Mouse (Mus musculus): ENCODE data around the gene Sh3rf3. TPM values are rescaled to one million over a fixed set of nuclear protein-coding genes. Genes with fewer than 3 reads are reported as not detected.

The Sh3rf3 gene
- total RNA-seq, 2 experiments from 2014 or later, result 0.43 to 0.79 TPM

DNA sequence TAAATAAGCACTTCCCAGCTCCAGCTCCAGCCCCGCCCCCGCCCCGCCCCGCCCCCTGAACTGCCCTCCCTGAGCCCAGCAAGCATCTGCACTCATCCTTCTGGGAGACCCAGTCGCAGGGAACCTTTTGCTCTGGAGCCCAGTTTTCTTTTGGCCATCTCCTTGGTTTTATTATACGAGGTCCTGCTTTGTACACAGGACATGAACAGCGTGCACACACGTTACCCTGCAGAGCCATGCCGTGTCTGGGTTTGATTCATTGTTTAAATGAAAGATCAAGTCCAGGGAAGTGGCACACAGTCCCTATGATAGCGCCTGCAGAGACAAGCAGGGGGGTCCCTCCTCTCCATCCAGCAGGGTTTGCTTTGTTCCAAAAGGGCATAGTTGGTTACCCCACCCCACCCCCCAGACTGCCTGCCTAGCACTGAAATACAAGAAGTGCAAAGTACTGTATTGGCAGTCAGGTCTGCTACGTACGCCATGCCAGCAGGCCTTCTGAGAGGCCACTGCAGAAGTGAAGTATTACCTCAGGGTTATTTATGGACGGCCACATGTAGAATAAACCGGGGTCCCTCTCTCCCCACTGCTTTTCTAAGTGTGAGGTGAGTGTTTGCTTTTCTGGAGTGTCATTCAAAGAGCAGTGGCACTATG, 41.5 kb downstream of the Sh3rf3 start:
- no peak for DNase-seq

DNA sequence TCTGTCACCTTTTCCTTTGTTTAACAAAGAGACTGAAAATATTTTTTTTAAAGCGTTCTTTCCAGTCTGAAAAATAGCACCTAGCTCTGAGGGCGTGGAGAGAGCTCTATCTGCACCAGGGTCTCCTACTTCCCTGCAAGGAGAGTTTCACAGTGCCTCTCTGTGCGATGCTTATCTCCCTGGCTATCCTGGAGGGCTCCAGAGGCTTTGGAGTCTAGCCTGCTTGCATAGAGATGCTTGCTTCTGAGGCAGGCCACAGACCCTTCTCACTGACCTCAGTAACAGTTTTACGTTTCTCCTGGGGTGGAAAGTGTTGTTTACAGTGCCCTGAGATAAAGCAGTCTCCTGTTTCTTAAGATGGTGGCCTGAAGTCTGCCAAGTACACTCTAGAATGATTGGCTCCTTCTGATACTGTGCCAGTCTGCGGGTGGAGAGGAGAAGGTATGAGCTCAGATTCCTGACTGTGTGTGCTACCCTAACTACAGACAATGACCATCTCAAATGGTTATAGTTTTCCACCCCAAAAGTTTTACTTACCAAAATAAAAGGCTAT, 42.1 kb downstream of the Sh3rf3 start:
- DNase-seq, result no peak

DNA sequence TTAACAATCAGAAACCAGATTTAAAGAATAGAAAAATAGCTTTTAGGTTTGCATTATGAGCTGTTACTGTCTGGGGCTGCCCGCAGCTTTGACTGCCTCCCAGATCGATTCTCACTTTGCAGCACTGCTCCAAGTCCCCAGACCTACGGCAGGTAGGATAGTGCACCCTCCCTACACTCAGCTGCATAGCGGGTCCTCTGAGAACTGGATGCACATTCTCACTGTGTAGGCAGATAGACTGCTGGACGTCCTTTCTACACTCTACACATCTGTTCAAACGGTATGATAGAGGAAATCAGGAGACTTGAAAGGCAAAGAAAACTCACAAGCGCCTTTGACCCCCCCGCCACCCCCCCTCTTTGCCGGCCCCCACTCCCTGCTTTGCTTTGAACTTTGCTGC, 42.7 kb downstream of the Sh3rf3 start:
- no peak for DNase-seq

DNA sequence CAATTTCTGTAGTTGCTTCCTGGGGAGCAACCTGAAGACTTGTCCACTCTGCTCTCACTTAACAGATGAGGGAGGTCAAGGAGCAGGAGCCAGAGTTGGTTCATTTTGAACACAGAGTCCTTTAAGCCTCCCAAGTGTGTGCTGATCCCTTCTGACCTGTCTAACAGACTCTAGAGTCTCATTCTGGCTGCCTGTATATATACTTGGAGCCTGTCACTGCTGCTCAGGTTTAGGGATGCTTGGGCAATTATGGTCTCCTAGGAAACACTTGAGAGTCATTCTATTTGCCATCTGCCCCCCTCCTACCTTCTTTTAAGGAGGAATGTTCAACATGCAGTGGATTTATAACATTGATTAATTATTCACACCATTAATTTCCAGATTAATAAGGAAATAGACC, 43.6 kb downstream of the Sh3rf3 start:
- DNase-seq, result no peak

DNA sequence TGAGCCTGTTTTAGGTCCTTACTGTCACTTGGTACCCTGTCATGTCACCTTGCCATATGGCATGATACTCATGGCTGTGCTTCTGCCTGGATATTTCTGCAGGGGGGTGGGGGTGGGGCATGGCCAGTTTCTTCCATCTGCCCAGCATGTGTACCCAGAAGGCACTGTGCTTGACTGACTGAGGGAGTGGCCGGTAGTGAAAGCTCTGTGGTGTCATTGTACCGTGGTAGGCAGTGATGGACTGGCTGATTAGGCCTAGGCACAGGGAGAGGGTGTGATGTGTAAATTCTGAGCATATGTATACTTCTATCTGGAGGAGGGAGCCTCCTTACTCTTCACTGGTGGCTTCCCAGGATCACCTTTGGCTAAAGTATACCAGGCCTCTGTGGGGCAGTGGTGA, 51.6 kb downstream of the Sh3rf3 start:
- no peak for DNase-seq

DNA sequence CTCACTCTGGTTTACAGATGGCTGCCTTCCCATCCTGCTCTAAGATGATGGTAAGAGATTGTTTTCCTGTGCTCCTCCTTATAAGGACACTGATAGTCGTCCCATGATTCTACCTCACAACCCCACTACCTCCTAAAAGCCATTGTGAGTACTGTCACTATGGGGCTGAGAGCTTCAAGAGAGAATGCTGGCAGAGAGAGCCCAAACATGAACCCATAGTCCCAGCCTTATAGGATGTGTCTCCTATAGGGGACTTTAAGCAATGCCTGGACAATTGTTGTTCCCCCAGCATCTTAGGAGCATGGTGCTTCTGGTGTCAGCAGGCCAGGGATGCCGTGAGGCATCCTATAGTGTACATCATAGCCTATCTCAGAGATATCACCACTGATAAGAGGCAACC, 54.4 kb downstream of the Sh3rf3 start:
- no peak for DNase-seq

DNA sequence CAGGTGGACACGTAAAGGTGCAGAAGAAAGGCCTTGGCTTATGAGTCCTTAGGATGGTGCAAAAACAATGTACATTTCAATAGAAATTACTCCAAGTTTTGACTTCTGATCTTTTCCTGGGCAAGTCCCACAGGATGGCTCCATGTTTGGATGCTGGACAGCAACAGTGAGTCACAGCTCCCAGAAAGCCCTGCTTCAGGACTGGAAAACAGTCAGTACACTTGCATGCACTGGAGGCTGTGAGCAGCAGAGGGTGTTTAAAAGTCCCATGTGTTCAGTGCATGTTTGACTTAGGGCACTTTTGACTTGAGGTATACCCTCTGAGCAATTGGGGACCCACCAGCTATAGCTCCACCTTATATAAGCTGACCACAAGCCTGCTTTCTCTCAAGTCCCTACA, 56.7 kb downstream of the Sh3rf3 start:
- no peak for DNase-seq

DNA sequence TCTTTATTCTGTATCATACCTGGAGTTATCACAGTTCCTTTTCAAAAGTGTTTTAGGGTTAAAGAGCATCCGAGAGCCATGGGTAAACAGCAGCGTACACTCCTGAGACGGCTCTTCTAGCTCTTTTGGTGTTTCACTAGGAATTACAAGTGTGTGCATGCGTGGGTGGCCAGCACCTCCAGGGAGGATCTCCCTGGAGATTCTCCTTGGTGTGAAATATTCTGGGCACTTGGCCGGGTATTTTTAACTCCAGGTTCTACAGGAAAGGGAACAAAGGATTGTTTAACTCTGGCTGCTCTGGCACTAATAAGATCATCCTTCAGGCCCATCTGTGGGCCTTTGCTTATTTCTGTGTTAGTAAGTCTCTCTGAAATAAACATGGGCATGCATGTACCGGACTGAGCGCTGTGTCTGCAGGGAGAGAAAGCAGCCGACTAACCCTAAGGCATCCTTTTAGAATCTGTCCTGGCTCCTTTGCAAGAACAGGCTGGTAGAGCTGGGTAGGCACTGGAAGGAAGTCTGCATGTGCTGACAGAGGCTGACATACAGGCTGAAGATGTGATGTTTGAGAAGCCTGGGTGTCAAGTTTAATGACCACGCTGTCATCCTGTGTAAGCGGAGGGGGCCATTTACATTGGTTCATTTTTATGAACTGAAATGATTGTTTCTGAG, 58.1 kb downstream of the Sh3rf3 start:
- DNase-seq, result no peak

DNA sequence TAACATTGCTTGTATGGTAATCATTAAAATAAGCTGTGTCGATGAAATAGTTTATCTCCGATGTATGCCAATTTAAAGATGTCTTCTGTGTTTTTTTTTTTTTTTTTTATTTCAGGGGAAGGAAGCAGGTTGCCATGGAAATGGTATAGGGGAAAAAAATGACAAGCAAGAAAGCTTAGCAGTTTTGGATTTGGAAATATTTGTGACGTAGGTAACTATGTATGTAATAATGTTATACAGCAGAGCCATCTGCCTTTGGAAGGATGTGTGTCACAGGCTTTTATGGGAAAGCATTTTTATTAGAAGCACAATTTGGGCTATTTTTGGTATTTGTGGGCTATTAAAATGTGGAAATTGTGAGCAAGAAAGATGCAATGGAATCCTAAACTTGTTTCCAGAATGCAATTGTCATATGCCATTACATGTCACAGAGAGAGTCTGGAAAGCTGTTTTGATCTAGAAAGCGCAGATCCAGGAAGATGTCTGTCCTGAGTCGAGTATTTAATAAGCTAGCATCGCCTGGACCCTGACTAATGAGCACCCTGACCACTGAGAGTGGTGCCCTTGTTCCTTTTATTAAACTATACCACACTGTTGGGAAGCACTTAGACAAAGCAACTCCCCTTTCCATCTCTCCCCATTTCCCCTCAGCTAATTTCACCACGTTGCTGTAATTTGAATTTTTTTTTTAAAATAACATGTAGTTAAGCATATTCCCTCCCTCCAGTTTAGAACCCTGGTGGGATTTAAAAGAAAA, 58.8 kb downstream of the Sh3rf3 start:
- DNase-seq, result no peak

DNA sequence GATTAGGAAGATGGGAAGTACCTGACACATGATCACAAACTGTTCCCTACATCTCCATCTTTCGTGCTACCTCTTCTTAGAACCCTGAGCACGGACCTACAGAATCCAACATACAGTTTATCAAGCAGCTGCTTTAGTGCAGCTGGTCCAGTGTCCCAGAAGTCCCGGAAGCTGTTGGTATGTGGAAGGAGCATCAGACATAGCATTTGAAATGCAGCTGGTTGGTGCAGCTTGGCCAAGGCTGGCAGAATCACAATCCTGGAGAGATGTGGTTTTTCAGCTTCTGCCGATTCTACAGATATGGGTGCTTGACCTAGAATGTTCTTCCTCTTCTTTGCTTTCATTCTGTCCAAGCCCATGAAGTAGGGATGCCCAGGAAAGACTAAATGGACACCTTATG, 64.7 kb downstream of the Sh3rf3 start:
- DNase-seq, result no peak

DNA sequence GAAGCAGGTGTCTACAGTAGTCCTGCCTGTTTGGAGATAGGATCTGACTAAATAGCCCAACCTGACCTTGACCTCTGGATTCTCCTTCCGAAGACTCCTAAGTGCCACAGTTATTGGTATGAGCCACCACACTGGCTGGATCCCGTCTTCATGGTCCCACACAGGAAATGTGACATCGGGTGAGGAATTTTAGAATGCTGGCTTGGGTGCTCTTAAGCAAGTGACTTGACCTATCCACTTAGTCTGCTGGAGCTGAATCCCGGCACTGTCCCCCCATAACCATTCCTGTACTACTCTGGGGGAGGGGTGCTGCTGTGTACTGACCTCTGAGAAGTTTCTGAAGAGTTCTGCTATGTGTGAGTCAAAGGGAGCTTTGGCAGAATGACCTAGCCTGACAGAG, 65.5 kb downstream of the Sh3rf3 start:
- DNase-seq, result no peak

DNA sequence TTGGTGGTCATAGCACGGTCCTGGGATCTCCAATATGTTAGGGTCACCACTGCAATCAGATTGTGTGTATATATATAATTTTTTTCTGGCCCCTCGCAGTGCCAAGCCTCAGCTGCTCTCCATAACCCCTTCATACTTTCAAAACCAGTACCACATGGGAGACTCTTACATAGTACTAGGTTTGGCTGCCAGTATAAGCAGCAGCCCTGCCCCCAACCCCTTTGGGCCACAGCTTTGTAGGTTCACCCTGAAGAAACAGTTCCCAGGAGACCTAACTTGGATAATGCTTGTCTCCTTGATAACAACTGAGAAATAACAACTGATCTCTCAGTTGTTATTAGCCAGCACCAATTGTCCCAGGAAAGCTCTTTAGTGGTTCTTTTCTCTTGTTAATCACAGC, 69.6 kb downstream of the Sh3rf3 start:
- DNase-seq, result no peak

DNA sequence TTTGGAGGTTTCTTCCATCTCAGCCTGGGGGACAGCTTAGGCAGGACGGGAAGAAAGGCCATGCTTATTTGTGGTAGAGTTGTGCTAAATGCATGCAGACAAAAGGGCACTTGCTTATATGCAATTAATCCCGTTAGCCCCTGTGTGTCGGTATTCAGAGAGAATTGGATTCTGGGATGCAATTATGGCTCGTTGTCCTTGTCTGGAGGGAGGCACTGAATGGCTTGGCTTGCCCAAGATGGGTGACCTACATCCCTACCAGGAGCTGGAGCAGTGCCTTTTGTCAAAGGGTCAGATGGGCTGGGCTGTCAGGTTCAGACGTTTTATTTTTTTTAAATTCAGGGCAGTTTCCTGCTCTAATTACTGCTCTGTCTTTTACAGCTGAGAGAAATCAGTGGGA, 72.2 kb downstream of the Sh3rf3 start:
- no peak for DNase-seq

DNA sequence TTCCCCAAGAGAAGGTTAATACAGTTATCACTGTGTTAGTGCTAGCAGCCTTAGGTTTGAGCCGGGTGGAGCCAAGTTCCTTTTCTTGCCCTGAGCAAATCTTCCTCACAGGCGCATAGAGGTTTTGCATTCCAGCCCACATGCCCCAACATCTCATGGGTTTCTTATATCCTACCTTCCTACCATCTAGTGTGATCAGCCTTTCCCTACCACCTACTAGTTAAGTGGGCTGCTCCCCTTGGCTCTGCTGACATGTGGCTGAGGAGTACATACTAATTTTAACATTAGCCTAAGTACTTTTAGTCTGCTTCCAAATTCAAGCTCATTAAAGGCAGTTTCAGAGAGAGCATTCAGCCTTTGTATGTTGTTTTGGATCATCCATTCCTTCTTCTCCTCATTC, 72.7 kb downstream of the Sh3rf3 start:
- no peak for DNase-seq

DNA sequence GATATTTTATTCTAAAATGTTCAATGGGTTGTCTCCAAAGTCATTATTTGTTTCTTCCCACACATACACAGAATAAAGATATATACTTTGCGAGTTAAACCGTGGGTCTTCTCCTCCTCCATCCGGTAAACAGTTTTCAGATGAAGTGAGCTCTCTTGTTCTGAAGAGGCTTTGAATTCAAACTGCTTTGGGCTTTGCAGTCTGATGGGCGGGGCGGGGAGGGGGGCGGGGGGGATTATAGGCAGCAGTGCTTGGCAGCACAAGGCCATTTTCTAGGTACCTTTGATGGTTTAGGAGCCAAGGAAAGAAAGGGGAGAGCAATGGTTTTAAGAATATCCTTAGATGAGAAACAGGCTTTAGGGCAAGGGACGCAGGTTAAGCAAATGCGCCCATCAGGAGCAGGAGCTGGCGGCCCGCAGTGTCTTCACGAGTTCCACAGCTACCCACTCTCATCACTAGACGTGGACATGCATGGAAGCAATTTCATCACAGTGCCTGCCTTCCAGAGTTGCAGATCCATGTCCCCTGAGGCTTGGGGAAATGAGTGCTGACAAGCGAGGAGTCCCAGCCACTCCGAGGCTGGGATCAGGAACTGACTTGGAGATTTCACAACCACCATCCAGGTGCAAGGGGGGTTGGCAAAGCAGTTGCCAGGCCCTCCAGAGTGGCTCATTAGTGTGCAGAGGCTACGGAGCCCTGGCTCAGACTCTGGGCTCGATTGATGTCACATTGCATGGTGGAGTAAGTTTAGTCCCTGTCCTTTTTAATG, 77.7 kb downstream of the Sh3rf3 start:
- DNase-seq, result peak; percentile 8

DNA sequence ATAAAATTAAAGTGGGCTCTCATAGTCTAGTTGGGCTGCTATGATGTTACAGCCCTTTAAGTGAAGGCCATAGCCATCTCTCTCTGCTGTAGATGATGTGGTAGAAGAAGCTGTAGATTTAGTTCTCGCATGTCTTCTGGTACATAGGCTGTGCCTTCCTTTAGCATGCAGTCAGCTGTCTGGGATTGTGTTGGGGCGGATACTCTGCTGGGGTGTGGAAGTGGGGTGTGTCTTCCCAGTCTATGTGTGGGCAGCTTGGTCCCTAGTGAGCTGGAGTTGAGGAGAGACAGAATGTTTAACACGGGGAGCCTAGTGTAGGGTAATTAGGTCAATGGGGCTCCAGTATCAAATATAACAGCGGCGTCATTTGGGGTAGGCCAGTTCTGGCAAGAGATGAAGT, 82.3 kb downstream of the Sh3rf3 start:
- no peak for DNase-seq

DNA sequence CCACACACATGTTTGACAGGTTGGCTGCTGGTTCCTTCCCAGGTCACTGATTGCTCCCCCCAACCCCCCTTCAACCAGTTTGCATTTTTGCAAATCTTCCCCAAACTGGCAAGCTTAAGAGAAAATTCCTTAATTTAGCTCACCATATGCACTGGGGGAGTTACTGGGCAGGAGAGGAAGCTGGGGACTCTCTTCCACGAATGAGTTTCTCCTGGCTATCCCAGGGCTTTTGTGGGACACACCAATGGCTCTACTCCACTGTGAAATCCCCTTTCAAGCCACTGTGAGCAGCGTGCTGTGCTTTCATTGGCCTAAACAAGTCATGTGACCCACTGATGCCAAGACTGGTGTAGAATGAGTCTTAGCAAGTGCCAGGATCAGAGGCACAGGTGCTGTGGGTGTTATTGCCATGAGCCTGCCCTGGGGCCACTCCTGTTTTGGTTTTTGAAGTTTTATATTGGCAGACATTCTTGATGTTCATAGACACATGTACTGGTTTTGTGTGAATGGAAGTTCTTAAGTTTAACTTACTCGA, 83.9 kb downstream of the Sh3rf3 start:
- no peak for DNase-seq

DNA sequence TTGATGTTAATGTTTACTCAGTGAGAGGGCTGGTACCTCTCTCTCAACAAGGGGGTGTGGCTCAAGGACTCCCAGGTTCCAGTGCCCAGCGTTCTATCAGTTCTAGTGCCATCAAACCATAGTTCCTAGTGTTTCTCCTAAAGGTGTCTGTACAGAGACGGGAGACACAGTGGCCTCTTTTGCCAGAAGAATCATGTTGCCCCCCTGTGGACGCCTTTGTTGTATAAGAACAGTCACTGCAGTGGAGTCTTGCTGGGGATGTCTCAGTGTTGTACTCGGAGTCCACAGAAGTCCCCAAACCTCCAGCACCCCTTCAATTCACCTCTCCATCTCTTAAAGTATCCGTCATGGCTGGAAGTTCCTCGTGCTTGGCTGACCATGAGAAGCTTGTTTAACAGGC, 92.1 kb downstream of the Sh3rf3 start:
- DNase-seq, result no peak

DNA sequence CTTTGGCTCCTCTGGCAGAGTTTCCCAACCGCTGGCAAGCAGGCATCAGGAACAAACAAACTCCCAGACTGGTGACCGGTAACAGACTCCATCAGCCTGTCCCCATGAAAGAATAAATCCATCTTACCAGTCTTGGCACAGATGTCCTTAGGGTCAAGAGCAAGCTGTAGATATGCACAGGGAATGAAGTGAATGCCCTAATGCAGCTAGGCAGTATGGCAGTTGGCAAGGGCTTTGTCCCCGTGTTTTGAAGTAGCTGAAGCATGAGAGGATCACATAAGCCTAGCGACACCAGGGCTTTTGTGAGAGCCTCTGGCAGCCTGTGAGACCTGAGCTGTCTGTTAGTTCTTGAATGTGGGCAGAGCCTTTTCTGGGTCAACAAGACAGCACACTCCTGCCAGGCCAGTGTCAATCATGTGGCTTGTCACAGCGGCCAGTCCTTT, 93.9 kb downstream of the Sh3rf3 start:
- DNase-seq, result peak; percentile 11

DNA sequence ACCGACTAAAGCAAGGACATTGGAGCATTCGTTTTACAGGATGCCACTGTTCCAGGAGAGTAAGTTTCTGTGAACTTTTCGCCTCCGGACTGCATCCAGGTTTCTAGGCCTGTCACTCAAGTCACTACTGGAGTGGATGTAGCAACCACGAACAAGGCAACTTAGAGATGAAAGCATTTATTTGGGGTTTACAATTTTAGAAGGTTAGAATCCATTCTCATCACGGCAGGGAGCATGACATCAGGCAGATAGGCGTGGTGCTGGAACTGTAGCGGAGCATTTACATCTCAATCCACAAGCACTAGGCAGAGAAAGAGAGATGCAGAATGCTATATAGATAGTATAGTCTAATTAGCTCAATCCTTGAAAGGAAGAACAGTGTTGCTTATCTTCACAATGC, 95.3 kb downstream of the Sh3rf3 start:
- DNase-seq, result no peak

DNA sequence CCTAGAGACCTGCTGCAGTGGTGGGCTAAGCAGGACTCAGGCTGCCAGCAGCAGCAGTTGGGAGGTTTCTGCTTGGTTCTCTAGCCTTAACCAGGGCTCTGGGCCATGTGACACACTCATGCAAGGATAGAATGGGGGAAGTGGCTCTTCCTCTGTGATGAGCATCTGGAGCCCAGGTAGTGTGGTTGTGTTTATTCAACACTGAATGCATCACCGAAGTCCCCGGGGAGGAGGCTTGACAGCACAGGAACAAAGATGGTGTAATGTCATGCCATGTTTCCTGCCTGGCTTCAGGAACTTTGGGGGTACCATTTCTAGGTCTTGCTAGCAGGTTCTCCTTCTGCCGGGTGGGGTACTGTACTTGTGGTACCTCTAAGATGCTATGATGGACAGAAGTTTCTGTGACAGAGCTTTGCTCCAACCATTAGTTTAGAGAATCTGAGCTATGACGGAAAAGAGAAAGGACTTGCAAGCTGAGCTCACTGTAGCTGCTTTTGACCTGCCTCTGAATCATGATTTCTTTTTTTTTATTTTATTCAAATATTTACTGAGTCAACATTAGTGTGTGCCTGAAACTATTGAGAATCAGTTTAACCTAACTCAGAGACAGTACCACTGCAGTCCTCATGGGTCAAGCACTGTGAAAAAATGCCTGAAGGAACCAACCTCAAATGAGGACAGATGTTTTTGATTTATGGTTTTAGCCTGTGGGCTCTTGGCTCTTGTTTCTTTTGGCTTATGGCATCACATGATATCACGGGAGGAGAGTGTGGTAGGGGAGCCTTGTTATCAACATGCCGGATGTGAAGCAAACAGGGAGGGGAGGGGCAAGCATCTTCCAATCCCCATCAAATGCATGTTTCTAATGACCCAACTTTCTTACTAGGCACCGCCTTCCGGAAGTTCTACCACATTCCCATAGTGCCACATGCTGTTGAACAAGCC, 102.4 kb downstream of the Sh3rf3 start:
- no peak for DNase-seq
